Mouse (Mus musculus): ENCODE results near the gene Klhl18.

- TF ChIP-seq CTCF (IDR thresholded peaks at IDR 0.05) (no peak), EP300 (IDR thresholded peaks at IDR 0.05) (no peak)
These were observed 56.9 kb downstream of the Klhl18 start, which contains the start of gene Ngp for GRCm38 (mm10) chr9:110419511-110420112.

Measured in lung, postnatal 0 days (tissue).